Mouse (Mus musculus): Measurements from ENCODE around the gene Tmod3.

GRCm38 (mm10) chr9:75511236-75511939 lies 48.1 kb downstream of the Tmod3 start:
- no peak for TF ChIP-seq CTCF (IDR thresholded peaks at IDR 0.05; ENCODE audit: control insufficient read depth, insufficient read depth, low read length)
- no peak for TF ChIP-seq POLR2A (IDR thresholded peaks at IDR 0.05; ENCODE audit: borderline replicate concordance, control insufficient read depth, low read depth, low read length)
